Mouse (Mus musculus) forebrain, postnatal 0 days (tissue): ENCODE data around the gene Gcnt2. TPM values are rescaled to one million over a fixed set of nuclear protein-coding genes. Genes with fewer than 3 reads are reported as not detected.

ENCODE experiments used
- ATAC-seq: fragments of 200-750 bp; cut with Nextera tagmentation; 2 replicates; pipeline ENCODE4 v1.8.0; 2017; ENCODE audit warnings: mild to moderate bottlenecking, moderate library complexity
- DNase-seq: peaks from one replicate; pipeline ENCODE4 v3.0.0-alpha.2; 2015
- H3K27ac ChIP-seq: fragments of 300-500 bp; sonication (generic); 2 replicates; pipeline ENCODE4 v1.5.1; 2014; ENCODE audit warnings: low read depth, mild to moderate bottlenecking, antibody characterized with exemption, low read length, moderate library complexity, mixed read lengths
- H3K27me3 ChIP-seq: fragments of 300-500 bp; sonication (generic); 2 replicates; pipeline ENCODE4 v1.6.1; 2014; ENCODE audit warnings: mild to moderate bottlenecking, low read length, mixed read lengths; ENCODE audit not compliant: insufficient read depth
- H3K36me3 ChIP-seq: fragments of 300-500 bp; sonication (generic); 2 replicates; pipeline ENCODE4 v1.6.1; 2014; ENCODE audit warnings: mild to moderate bottlenecking, moderate library complexity; ENCODE audit not compliant: insufficient read depth
- H3K4me1 ChIP-seq: fragments of 300-500 bp; sonication (generic); 2 replicates; pipeline ENCODE4 v1.6.1; 2014; ENCODE audit warnings: antibody characterized with exemption; ENCODE audit not compliant: insufficient read depth
- H3K4me2 ChIP-seq: fragments of 300-500 bp; sonication (generic); 2 replicates; pipeline ENCODE4 v1.6.1; 2014; ENCODE audit warnings: low read depth, mild to moderate bottlenecking, moderate library complexity
- H3K4me3 ChIP-seq: fragments of 300-500 bp; sonication (generic); 2 replicates; pipeline ENCODE4 v1.5.1; 2014; ENCODE audit warnings: low read depth, low read length, mixed read lengths
- H3K9ac ChIP-seq: fragments of 300-500 bp; sonication (generic); 2 replicates; pipeline ENCODE4 v1.6.1; 2014; ENCODE audit warnings: mild to moderate bottlenecking
- H3K9me3 ChIP-seq: fragments of 300-500 bp; sonication (generic); 2 replicates; pipeline ENCODE4 v1.6.1; 2016; ENCODE audit warnings: low read length
- CTCF ChIP-seq: sonication (generic); IDR thresholded peaks from 2 replicates; pipeline ENCODE4 v1.5.1; 2016; ENCODE audit warnings: antibody characterized with exemption, control low read depth, low read depth
- WGBS: fragments of 180-500 bp; shearing (Covaris S2); extraction: QIAGEN DNeasy Blood & Tissue Kit; methylation state at CpG from one replicate; pipeline ENCODE4 v1.1.7; 2014; 5-methylcytosine and 5-hydroxymethylcytosine counted together
- polyA plus RNA-seq: library from polyadenylated mRNA; unstranded; fragments of >200 nt; fragmentation: Nextera tagmentation; extraction: Ambion mirVana; gene quantifications from 2 replicates; pipeline ENCODE4 v1.2.1, GENCODE M21; 2015
- total RNA-seq: library from RNA; depleted of rRNA; stranded (reverse); fragments of >200 nt; gene quantifications from 2 replicates; pipeline ENCODE4 v1.2.3, GENCODE M21; 2014

Gcnt2 gene
- total and polyA plus RNA-seq, 2 experiments from 2014 or later: 3.3 to 8.2 TPM

DNA sequence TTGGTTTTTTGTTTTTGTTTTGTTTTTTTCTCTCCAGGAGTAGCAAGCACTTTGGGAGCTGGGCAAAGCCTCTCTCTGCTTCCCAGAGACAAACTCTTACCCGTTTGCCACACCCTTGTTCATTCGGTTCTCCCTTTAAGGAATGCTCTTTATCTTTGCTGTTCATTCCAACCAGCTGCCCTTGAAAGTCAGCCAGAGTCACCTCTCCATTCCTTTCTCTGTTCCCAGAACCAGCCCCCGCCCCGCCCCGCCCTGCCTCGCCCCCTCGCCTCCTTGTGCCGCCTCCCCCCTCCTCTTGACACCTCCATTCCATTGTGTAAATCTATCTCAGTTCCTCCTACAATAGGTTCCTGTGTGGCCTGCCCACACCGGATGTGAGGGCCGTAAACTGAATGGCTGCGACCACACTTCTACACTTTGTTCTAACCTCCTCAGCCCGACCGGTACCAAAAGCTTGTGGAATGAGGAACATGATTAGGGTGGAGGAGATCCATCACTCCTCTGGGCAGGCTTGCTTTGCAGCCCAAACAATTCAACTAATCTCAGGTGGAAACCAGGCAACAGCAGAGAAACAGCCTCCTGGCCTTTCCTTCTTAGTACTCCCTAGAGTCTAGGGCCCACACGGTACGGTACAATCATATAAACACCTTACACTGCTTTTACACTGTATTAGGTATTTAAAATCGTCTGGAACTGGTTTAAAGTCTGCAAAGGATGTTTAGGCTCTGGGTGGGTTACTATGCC lies 9.5 kb downstream of the Gcnt2 start:
- no peak overlapping the region for H3K9ac ChIP-seq
- no peak overlapping the region for H3K4me2 ChIP-seq
- ATAC-seq (no peak), DNase-seq (no peak)
- WGBS: 39% methylated on average over 16 of the region's 16 CpGs
- H3K4me1 ChIP-seq: no peaks in the 10 kb centered on the region
- no peak overlapping the region for H3K27ac ChIP-seq
- TF ChIP-seq CTCF: no peak
- no peak overlapping the region for H3K4me3 ChIP-seq
- H3K36me3 ChIP-seq: no peaks in the 10 kb centered on the region
- H3K9me3 ChIP-seq: no peaks in the 10 kb centered on the region
- no peaks in the 10 kb centered on the region for H3K27me3 ChIP-seq

DNA sequence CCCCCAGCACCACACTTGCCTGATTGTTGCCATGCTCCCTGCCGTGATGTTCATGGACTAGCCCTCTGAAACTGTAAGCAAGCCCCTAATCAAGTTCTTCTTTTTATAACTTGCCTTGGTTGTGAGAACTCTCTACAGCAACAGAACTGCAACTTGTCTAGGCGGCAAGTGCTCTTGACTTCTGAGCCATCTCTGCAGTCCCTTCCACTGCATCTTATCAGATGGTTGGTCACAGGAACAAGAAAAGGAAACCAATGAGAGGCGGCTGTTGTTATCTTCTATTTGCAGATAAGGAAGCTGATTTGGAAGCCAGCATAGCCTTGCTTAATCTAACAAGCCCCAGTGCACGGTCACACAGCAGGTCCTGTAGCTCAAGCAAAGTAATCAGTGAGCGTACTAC lies 14.5 kb downstream of the Gcnt2 start:
- H3K27ac ChIP-seq: no peak overlapping the region
- no peaks in the 10 kb centered on the region for H3K9me3 ChIP-seq
- H3K4me1 ChIP-seq: no peaks in the 10 kb centered on the region
- 91% methylated on average over 5 of the region's 5 CpGs for WGBS
- H3K4me2 ChIP-seq: no peak overlapping the region
- no peaks in the 10 kb centered on the region for H3K27me3 ChIP-seq
- H3K4me3 ChIP-seq: no peak overlapping the region
- DNase-seq (no peak), ATAC-seq (no peak)
- TF ChIP-seq CTCF: no peak
- no peaks in the 10 kb centered on the region for H3K36me3 ChIP-seq
- H3K9ac ChIP-seq: no peak overlapping the region

DNA sequence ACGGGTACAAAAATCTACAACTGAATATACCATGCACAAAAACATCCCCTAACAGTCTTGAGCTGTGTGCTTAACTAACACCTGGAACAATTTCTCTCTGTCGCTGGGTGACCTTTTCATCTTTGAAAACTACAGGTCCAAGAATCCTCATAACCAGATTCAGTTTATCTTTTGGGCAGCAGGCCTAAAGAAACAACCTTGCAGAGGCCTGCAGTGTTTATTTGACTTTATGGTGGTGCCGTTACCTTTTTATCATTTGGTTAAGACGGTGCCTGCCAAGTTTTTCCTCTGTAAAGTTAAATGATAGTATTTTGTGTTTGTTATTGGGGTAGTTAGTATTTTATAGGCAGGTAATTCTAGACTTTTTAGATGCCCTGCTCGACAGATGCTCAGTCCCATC lies 15.9 kb downstream of the Gcnt2 start:
- no peak overlapping the region for H3K9ac ChIP-seq
- H3K27ac ChIP-seq: no peak overlapping the region
- no peaks in the 10 kb centered on the region for H3K27me3 ChIP-seq
- H3K4me1 ChIP-seq: no peaks in the 10 kb centered on the region
- WGBS: 90% methylated on average over 5 of the region's 5 CpGs
- ATAC-seq (no peak), DNase-seq (no peak)
- H3K4me2 ChIP-seq: no peak overlapping the region
- no peak for TF ChIP-seq CTCF
- H3K36me3 ChIP-seq: no peaks in the 10 kb centered on the region
- H3K4me3 ChIP-seq: no peak overlapping the region
- no peaks in the 10 kb centered on the region for H3K9me3 ChIP-seq

DNA sequence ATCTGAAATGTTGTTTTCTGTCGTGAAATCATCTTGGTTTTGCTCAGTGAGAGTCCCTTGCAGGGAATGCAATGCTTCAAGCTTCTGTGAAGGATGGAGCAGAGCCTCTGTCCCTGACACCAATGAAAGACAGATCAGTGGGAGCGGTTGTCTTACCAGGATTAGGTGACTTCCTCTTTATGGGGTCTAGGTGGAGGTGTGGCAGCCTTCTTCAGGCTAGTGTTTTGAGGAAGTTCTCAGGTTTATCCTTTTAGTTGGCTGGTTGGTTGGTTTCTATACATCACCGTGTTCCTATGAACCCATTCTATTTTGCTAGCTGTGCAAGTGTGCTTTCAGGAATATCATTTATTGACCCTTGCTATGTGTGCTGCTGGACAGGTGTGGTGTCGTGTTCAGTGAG lies 18.0 kb downstream of the Gcnt2 start:
- ATAC-seq (no peak), DNase-seq (no peak)
- Histone ChIP-seq H3K9ac (no peak overlapping the region), H3K36me3 (no peaks in the 10 kb centered on the region), H3K27me3 (no peaks in the 10 kb centered on the region), H3K4me2 (no peak overlapping the region), H3K4me3 (no peak overlapping the region), H3K4me1 (no peaks in the 10 kb centered on the region), H3K27ac (no peak overlapping the region), H3K9me3 (no peaks in the 10 kb centered on the region)
- no peak for TF ChIP-seq CTCF
- WGBS: 82% methylated on average over 4 of the region's 4 CpGs

DNA sequence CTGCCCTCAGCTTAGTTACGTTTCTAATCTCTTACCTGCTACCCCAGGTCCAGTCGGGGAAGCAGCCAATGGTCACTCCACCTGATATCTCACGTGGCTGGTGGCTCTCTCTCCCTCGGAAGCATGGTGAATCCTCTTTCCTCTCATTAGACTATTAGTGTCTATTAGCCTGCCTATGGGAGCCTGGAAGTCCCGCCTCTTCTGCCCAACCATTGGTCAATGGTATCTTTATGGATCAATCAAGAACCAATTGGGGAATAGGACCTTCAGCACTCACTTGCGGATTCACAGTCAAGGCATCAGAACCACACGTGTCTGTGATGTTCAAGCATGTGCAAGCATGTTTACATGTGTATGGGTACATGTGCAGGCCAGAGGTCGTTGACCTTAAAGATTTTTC lies 21.0 kb downstream of the Gcnt2 start:
- WGBS: 81% methylated on average over 8 of the region's 8 CpGs

DNA sequence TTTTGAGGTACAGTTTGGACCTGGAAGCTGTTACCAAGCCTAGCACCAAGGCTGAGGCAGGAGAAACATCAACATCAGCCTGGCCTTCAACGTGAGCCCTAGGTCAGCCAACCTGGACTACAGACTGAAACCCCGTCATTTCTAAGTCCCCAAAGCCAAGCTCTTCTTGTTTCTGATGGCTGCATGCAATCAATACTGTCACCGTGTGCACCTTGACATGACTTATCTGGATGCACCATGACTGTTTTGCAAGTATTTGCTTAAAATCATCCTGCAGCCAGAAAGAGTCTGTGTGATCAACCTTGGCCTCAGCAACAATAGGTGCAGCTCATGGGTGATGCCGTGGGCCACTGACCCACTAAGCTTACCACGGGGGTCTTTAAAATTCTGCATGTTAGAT lies 23.1 kb downstream of the Gcnt2 start:
- H3K36me3 ChIP-seq: no peaks in the 10 kb centered on the region
- no peaks in the 10 kb centered on the region for H3K9me3 ChIP-seq
- DNase-seq (no peak), ATAC-seq (no peak)
- no peak for TF ChIP-seq CTCF
- H3K27me3 ChIP-seq: no peaks in the 10 kb centered on the region
- no peak overlapping the region for H3K4me2 ChIP-seq
- H3K4me1 ChIP-seq: 0 out of 2 replicates have a peak, but pooled peaks cover 2% of the 10 kb centered on the region
- H3K9ac ChIP-seq: no peak overlapping the region
- no peak overlapping the region for H3K27ac ChIP-seq
- no peak overlapping the region for H3K4me3 ChIP-seq
- 90% methylated on average over 5 of the region's 5 CpGs for WGBS

More for the DNA sequence above, 21.0 kb downstream of the Gcnt2 start:
- Histone ChIP-seq H3K4me1 (no peaks in the 10 kb centered on the region), H3K4me3 (no peak overlapping the region), H3K27ac (no peak overlapping the region), H3K9ac (no peak overlapping the region), H3K4me2 (no peak overlapping the region), H3K27me3 (no peaks in the 10 kb centered on the region), H3K36me3 (no peaks in the 10 kb centered on the region), H3K9me3 (no peaks in the 10 kb centered on the region)
- no peak for ATAC-seq
- DNase-seq: no peak
- no peak for TF ChIP-seq CTCF

DNA sequence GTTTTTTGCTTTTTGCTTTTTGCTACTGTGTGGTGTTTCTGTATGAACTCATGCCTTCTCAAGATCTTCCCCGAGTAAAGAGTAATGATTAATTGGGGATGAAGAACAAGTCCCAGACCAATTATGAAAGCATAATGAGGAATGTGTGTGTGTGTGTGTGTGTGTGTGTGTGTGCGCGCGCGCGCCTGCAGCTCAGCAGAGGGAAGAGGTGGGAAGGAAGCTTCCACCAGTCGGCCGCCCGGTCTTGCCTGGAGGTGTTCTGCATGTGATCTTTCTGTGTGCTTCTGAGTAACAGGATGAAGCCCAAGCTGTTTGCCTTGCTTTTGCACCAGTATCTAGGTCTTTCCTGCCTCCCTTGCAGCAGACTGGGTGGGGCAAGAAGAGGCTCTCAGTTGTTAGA lies 24.3 kb downstream of the Gcnt2 start:
- H3K4me1 ChIP-seq: 0 out of 2 replicates have a peak, but pooled peaks cover 2% of the 10 kb centered on the region
- ATAC-seq (no peak), DNase-seq (no peak)
- H3K27ac ChIP-seq: no peak overlapping the region
- no peaks in the 10 kb centered on the region for H3K27me3 ChIP-seq
- no peak overlapping the region for H3K9ac ChIP-seq
- TF ChIP-seq CTCF: no peak
- H3K4me2 ChIP-seq: no peak overlapping the region
- 78% methylated on average over 9 of the region's 9 CpGs for WGBS
- no peaks in the 10 kb centered on the region for H3K36me3 ChIP-seq
- H3K4me3 ChIP-seq: no peak overlapping the region
- no peaks in the 10 kb centered on the region for H3K9me3 ChIP-seq
